Mouse (Mus musculus): ENCODE data around the gene Rbl2.

Gene Rbl2

GRCm38 (mm10) chr8:91159959-91160800 lies 90.3 kb downstream of the Rbl2 start:
- DNase-seq (ENCODE audit: low read depth, low spot score) = no peak

- no peak for DNase-seq (ENCODE audit: low read depth, low spot score)
Observed at GRCm38 (mm10) chr8:91170152-91170551, 100.3 kb downstream of the Rbl2 start.

DNA sequence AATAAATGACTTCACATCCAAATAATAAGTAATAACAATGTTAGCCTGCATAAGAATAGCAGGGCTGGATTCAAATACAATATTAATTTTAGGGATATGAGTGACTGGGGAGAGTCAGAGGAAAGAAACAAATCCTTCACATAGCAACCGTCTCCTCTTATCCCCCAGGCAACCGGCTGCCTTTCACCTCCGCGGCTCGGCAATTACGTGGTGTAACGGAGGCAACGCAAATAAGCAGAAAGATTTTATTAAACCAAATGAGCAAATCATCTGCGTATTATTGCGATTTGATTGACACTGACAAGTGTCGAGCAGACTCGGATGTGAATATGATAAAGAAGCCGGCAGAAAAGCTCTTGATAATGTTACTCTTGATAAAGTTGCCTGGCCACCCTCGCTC lies 101.1 kb downstream of the Rbl2 start:
- no peak for DNase-seq (ENCODE audit: low read depth, low spot score)

DNA sequence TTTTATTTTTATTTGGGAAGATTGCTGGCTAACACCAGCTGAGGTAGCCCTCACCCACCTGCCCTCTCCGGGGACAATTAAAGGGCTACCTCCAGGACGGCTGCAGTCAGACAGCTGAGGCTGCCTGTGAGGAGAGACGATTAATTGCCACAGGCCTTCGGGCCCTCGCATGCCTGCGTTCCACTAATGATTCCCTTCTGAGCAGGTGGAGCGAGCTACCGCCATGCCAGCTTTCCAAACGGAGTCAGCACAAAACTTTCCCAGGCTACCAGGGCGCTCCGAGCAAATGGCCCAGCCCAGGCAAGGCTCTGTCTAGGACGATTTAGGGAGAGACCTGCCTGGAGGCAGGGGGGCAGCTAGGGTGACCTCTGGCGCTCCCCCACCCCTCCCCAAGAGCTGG lies 101.7 kb downstream of the Rbl2 start:
- DNase-seq (ENCODE audit: low read depth, low spot score) = no peak

Measured in retina, postnatal 7 days (tissue).